Mouse (Mus musculus) forebrain, postnatal 0 days (tissue): ENCODE data around the gene Gm17542. TPM values are rescaled to one million over a fixed set of nuclear protein-coding genes. Genes with fewer than 3 reads are reported as not detected.

Source experiments
- ATAC-seq: fragments of 200-750 bp; cut with Nextera tagmentation; 2 replicates; pipeline ENCODE4 v1.8.0; 2017; ENCODE audit warnings: mild to moderate bottlenecking, moderate library complexity
- DNase-seq: peaks from one replicate; pipeline ENCODE4 v3.0.0-alpha.2; 2015
- H3K27ac ChIP-seq: fragments of 300-500 bp; sonication (generic); 2 replicates; pipeline ENCODE4 v1.5.1; 2014; ENCODE audit warnings: low read depth, mild to moderate bottlenecking, antibody characterized with exemption, low read length, moderate library complexity, mixed read lengths
- H3K27me3 ChIP-seq: fragments of 300-500 bp; sonication (generic); 2 replicates; pipeline ENCODE4 v1.6.1; 2014; ENCODE audit warnings: mild to moderate bottlenecking, low read length, mixed read lengths; ENCODE audit not compliant: insufficient read depth
- H3K36me3 ChIP-seq: fragments of 300-500 bp; sonication (generic); 2 replicates; pipeline ENCODE4 v1.6.1; 2014; ENCODE audit warnings: mild to moderate bottlenecking, moderate library complexity; ENCODE audit not compliant: insufficient read depth
- H3K4me1 ChIP-seq: fragments of 300-500 bp; sonication (generic); 2 replicates; pipeline ENCODE4 v1.6.1; 2014; ENCODE audit warnings: antibody characterized with exemption; ENCODE audit not compliant: insufficient read depth
- H3K4me2 ChIP-seq: fragments of 300-500 bp; sonication (generic); 2 replicates; pipeline ENCODE4 v1.6.1; 2014; ENCODE audit warnings: low read depth, mild to moderate bottlenecking, moderate library complexity
- H3K4me3 ChIP-seq: fragments of 300-500 bp; sonication (generic); 2 replicates; pipeline ENCODE4 v1.5.1; 2014; ENCODE audit warnings: low read depth, low read length, mixed read lengths
- H3K9ac ChIP-seq: fragments of 300-500 bp; sonication (generic); 2 replicates; pipeline ENCODE4 v1.6.1; 2014; ENCODE audit warnings: mild to moderate bottlenecking
- H3K9me3 ChIP-seq: fragments of 300-500 bp; sonication (generic); 2 replicates; pipeline ENCODE4 v1.6.1; 2016; ENCODE audit warnings: low read length
- CTCF ChIP-seq: sonication (generic); IDR thresholded peaks from 2 replicates; pipeline ENCODE4 v1.5.1; 2016; ENCODE audit warnings: antibody characterized with exemption, control low read depth, low read depth
- WGBS: fragments of 180-500 bp; shearing (Covaris S2); extraction: QIAGEN DNeasy Blood & Tissue Kit; methylation state at CpG from one replicate; pipeline ENCODE4 v1.1.7; 2014; 5-methylcytosine and 5-hydroxymethylcytosine counted together
- polyA plus RNA-seq: library from polyadenylated mRNA; unstranded; fragments of >200 nt; fragmentation: Nextera tagmentation; extraction: Ambion mirVana; gene quantifications from 2 replicates; pipeline ENCODE4 v1.2.1, GENCODE M21; 2015
- total RNA-seq: library from RNA; depleted of rRNA; stranded (reverse); fragments of >200 nt; gene quantifications from 2 replicates; pipeline ENCODE4 v1.2.3, GENCODE M21; 2014

The Gm17542 gene
- total and polyA plus RNA-seq, 2 experiments from 2014 or later = not detected

DNA sequence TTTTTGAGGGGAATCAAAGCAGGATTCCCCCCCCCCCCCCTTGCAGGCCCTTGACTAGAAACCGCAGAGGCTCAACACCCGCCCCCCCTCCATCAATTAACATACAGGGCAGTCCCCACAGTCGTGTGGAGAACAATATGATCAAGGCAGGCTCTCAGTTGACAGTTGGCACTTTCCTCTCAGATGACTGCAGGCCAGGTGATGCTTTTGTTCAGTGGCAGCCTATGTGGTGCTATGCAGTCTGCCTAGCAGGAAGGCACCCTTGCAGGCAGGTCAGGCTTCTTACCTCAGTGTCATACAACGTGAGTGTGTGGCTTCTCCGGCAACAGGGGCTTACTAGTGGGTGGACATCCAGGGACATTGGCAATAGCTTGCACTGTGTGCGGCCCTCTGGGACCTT lies 17.4 kb downstream of the Gm17542 start:
- no peak overlapping the region for H3K9ac ChIP-seq
- no peak for DNase-seq
- no peak overlapping the region for H3K4me2 ChIP-seq
- no peaks in the 10 kb centered on the region for H3K9me3 ChIP-seq
- TF ChIP-seq CTCF = no peak
- 42% methylated on average over 6 of the region's 6 CpGs for WGBS
- H3K4me3 ChIP-seq = no peak overlapping the region
- H3K27me3 ChIP-seq = no peaks in the 10 kb centered on the region
- no peaks in the 10 kb centered on the region for H3K36me3 ChIP-seq
- no peak overlapping the region for H3K27ac ChIP-seq
- H3K4me1 ChIP-seq = no peaks in the 10 kb centered on the region
- ATAC-seq = 0 out of 2 replicates have a peak, but pooled peaks have one; percentile 20

DNA sequence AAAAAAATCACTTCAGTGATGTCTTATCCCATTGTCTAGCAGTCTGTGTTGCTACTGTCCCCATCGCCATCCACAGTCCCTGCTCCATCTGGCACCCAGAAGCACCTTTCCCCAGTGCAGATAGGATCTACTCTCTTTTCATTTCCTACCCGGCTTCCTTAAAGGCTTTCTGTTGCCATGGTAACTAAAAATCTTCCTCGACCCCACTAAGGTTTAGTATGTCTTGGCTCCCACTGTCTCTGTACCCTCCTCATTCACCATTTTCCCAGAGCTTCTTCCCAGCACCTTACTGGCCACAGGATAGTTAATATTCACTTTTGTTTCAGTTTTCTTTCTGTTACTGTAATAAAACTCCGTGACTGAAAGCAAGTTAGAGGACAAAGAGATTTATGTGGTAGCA lies 17.9 kb downstream of the Gm17542 start:
- no peaks in the 10 kb centered on the region for H3K9me3 ChIP-seq
- H3K27ac ChIP-seq = no peak overlapping the region
- no peaks in the 10 kb centered on the region for H3K4me1 ChIP-seq
- H3K4me2 ChIP-seq = no peak overlapping the region
- no peaks in the 10 kb centered on the region for H3K27me3 ChIP-seq
- no peaks in the 10 kb centered on the region for H3K36me3 ChIP-seq
- DNase-seq = peak; percentile 45
- peak; percentile 76 for ATAC-seq
- H3K4me3 ChIP-seq = no peak overlapping the region
- no peak overlapping the region for H3K9ac ChIP-seq
- no peak for TF ChIP-seq CTCF
- 21% methylated on average over 4 of the region's 4 CpGs for WGBS

DNA sequence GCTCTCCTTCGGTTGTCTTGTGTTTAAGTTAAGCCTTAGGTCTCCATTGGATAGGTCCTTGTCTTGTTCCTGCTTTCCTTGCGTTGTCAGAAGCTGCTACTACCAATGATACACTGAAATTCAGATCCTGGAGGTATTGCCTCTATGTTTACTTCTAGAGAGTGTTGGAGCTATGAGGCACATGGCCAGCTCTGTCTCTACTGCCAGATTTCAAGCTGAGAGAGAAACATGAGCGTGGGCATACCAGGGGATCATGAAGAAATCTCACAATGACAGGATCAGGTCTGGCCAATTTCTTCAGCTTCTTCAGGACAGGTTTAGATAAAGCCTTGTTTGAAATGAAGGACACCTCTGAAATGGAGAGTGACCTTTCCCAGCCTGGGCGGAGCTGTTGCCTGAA lies 19.1 kb downstream of the Gm17542 start:
- no peak overlapping the region for H3K4me2 ChIP-seq
- no peak overlapping the region for H3K4me3 ChIP-seq
- H3K9ac ChIP-seq = no peak overlapping the region
- H3K27ac ChIP-seq = no peak overlapping the region
- DNase-seq (no peak), ATAC-seq (no peak)
- H3K27me3 ChIP-seq = no peaks in the 10 kb centered on the region
- H3K9me3 ChIP-seq = no peaks in the 10 kb centered on the region
- H3K36me3 ChIP-seq = no peaks in the 10 kb centered on the region
- 85% methylated on average over 4 of the region's 4 CpGs for WGBS
- H3K4me1 ChIP-seq = no peaks in the 10 kb centered on the region
- no peak for TF ChIP-seq CTCF

DNA sequence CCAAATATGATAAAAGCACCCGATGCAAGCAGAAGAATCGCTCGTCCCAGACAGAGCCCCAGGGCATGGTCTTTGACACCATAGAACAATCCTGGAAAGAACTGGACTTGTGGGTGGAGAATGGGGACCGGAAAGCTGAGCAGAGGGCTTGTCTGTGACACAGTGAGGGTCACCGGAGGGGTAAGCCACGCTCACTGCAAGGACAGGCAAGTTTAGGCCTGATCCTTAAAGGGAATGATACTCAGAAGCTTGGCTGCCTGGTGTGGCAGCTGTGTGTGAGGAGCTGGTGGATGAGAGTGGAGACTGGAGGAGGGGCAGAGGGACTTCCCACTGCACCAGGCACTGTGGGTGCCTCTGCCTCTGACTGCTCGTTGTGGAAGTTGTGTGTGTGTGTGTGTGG lies 27.0 kb downstream of the Gm17542 start:
- H3K27me3 ChIP-seq = no peaks in the 10 kb centered on the region
- H3K4me1 ChIP-seq = no peaks in the 10 kb centered on the region
- WGBS = 80% methylated on average over 6 of the region's 7 CpGs
- no peaks in the 10 kb centered on the region for H3K36me3 ChIP-seq
- no peak overlapping the region for H3K27ac ChIP-seq
- DNase-seq (no peak), ATAC-seq (no peak)
- H3K4me2 ChIP-seq = no peak overlapping the region
- no peak overlapping the region for H3K9ac ChIP-seq
- no peaks in the 10 kb centered on the region for H3K9me3 ChIP-seq
- TF ChIP-seq CTCF = no peak
- no peak overlapping the region for H3K4me3 ChIP-seq

DNA sequence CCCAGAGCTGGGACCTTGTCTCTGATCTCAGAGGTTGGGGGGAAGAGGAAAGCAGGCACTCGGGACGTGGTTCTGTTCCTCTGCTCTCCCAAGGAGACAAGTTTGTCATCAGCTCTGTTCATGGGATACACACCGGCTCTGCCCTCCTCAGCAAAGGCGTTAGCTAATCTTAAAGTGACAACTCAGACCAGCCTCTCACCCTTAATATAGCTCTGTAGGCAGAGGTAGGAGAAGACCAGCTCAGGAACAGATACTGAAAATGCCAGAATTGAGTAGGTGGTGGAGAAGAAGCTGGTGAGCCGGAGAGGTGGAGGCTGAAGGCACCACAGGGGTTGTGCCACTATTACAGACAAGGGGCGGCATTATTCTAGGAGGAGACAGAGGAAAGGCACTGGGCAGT lies 38.7 kb downstream of the Gm17542 start:
- no peak overlapping the region for H3K9ac ChIP-seq
- H3K4me3 ChIP-seq = no peak overlapping the region
- H3K36me3 ChIP-seq = no peaks in the 10 kb centered on the region
- ATAC-seq (no peak), DNase-seq (no peak)
- H3K4me1 ChIP-seq = no peaks in the 10 kb centered on the region
- TF ChIP-seq CTCF = no peak
- H3K9me3 ChIP-seq = no peaks in the 10 kb centered on the region
- H3K27ac ChIP-seq = no peak overlapping the region
- no peak overlapping the region for H3K4me2 ChIP-seq
- 91% methylated on average over 6 of the region's 6 CpGs for WGBS
- H3K27me3 ChIP-seq = no peaks in the 10 kb centered on the region

DNA sequence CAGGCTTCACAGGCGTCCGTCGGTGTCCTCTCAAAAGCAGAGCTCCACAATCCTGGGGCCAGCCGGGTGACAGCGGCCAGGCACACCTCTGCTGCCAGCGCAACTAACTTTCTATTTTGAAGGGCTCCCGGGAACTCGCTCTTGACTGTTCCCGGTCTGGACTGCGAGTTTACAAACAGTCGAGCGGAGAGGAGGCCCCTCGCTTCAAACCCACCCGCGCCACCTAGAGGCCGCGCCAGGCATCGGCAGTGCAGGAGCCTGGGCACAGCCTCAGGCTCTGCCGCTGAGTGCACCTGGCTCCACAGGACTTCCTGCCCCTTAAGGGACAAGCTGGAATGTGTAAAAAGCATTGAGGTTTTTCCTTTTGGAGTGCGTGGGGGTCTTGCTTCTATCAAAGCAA lies 42.5 kb downstream of the Gm17542 start, which contains the start of gene Edar:
Gene Edar (minus strand): TSS at position 122 of the 400 bp plus-strand sequence.
- H3K4me3 ChIP-seq = peak within 1 kb of the TSS; percentile 4; the same call in 1 of the 2 replicates
- peak within 1 kb of the TSS; percentile 34 for H3K4me2 ChIP-seq
- H3K36me3 ChIP-seq = no peaks in the 10 kb centered on the region
- peaks cover 4% of the 10 kb centered on the region; the same call in 1 of the 2 replicates for H3K4me1 ChIP-seq
- ATAC-seq (peak; percentile 81), DNase-seq (peak; percentile 81)
- WGBS = 3% methylated on average over 20 of the region's 20 CpGs
- TF ChIP-seq CTCF = peak; percentile 92
- no peaks in the 10 kb centered on the region for H3K9me3 ChIP-seq
- H3K27ac ChIP-seq = no peak within 1 kb of the TSS
- H3K9ac ChIP-seq = no peak within 1 kb of the TSS
- no peaks in the 10 kb centered on the region for H3K27me3 ChIP-seq

- Histone ChIP-seq H3K9ac (no peak overlapping the region), H3K27me3 (no peaks in the 10 kb centered on the region), H3K4me3 (peak overlapping the region; percentile 16; the same call in 1 of the 2 replicates), H3K9me3 (no peaks in the 10 kb centered on the region), H3K36me3 (no peaks in the 10 kb centered on the region), H3K4me1 (peaks cover 4% of the 10 kb centered on the region; the same call in 1 of the 2 replicates), H3K4me2 (peak overlapping the region; percentile 44), H3K27ac (no peak overlapping the region)
- DNase-seq (peak; percentile 85), ATAC-seq (peak; percentile 79)
- peak; percentile 79 for TF ChIP-seq CTCF
- 8% methylated on average over 15 of the region's 15 CpGs for WGBS
These were observed 44.5 kb downstream of the Gm17542 start for GRCm38 (mm10) chr10:58673278-58674061.
